Mouse (Mus musculus) olfactory bulb, adult 2 months (tissue): ENCODE results near the gene Ccdc184. TPM values are rescaled to one million over a fixed set of nuclear protein-coding genes. Genes with fewer than 3 reads are reported as not detected.
A peak's percentile ranks its signal among the peaks of the same experiment; 100 is the strongest.

Source experiments
- H3K27ac ChIP-seq: fragments of 200-500 bp; 2 replicates; pipeline ENCODE4 v1.5.1; 2012; ENCODE audit warnings: low read depth, low read length; ENCODE audit not compliant: insufficient read depth
- H3K4me1 ChIP-seq: fragments of 200-500 bp; 2 replicates; pipeline ENCODE4 v1.6.1; 2012; ENCODE audit warnings: low read length; ENCODE audit not compliant: control insufficient read depth, insufficient read depth
- H3K4me3 ChIP-seq: fragments of 200-500 bp; 2 replicates; pipeline ENCODE4 v1.5.1; 2012; ENCODE audit warnings: mild to moderate bottlenecking, low read depth, low read length, moderate library complexity; ENCODE audit not compliant: insufficient read depth
- CTCF ChIP-seq: fragments of 200-500 bp; IDR thresholded peaks from 2 replicates; pipeline ENCODE4 v1.5.1; 2012; ENCODE audit warnings: low read depth, mild to moderate bottlenecking, low read length, moderate library complexity; ENCODE audit not compliant: insufficient read depth
- POLR2A ChIP-seq: fragments of 200-500 bp; IDR thresholded peaks from 2 replicates; pipeline ENCODE4 v1.6.1; 2012; ENCODE audit warnings: mild to moderate bottlenecking, low read depth, low read length, moderate library complexity; ENCODE audit not compliant: insufficient read depth
- WGBS: fragments of 180-500 bp; shearing (Covaris S2); methylation state at CpG from one replicate; pipeline ENCODE4 v1.1.7; 2018; 5-methylcytosine and 5-hydroxymethylcytosine counted together
- polyA plus RNA-seq: library from polyadenylated mRNA; stranded (reverse); fragments of >200 nt; gene quantifications from 2 replicates; pipeline ENCODE4 v1.2.4, GENCODE M21; 2012; ENCODE audit warnings: low replicate concordance; ENCODE audit not compliant: missing spikeins, insufficient read depth, insufficient read length

Ccdc184 gene
- polyA plus RNA-seq, 1 experiment, result not detected

DNA sequence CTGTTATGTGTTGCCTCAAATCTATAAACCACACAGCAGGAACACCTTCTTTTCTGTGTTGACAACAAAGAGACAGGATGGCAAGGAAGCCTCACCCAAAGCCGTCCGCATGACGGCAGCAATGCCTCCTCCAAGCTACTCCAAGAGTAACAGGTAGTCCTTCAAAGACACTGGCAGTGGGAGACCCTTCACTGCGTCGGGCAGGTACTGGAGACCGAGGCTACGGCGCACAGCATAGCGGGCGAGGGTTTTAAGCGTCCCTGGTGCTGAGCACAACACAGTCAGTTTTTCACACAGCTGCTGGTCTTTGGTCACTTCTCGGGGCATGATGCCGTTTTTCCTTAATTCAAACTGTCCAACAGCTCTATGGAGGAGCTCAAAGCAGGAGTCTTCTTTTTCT is 31.3 kb upstream of the Ccdc184 start:
- Histone ChIP-seq H3K4me1 (peaks cover 5% of the 10 kb centered on the region; the same call in 1 of the 2 replicates), H3K27ac (0 out of 2 replicates have a peak overlapping the region, but pooled peaks have one; percentile 48), H3K4me3 (no peak overlapping the region)
- WGBS, result 95% methylated on average over 13 of the region's 13 CpGs
- TF ChIP-seq CTCF, result no peak
- TF ChIP-seq POLR2A, result no peak

DNA sequence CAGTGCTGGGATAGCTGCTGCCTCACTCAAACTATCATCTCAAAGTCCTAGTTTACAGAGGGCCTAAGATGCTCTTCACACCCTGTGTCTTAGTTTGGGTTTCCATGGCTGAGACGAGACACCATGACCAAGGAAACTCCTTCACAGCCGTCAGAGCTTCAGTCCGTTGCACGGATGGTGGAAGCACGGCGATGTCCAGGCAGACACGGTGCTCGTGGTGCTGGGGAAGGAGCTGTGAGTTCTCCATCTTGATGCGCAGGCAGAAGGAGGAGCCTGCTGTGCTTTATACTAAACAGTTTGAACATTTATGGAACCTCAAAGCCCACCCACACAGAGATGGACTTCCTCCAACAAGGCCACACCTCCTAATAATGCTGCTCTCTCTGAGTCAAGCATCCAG is 30.1 kb upstream of the Ccdc184 start:
- Histone ChIP-seq H3K4me3 (no peak overlapping the region), H3K27ac (no peak overlapping the region), H3K4me1 (peaks cover 5% of the 10 kb centered on the region; the same call in 1 of the 2 replicates)
- TF ChIP-seq CTCF (no peak), POLR2A (no peak)
- 89% methylated on average over 9 of the region's 9 CpGs for WGBS

DNA sequence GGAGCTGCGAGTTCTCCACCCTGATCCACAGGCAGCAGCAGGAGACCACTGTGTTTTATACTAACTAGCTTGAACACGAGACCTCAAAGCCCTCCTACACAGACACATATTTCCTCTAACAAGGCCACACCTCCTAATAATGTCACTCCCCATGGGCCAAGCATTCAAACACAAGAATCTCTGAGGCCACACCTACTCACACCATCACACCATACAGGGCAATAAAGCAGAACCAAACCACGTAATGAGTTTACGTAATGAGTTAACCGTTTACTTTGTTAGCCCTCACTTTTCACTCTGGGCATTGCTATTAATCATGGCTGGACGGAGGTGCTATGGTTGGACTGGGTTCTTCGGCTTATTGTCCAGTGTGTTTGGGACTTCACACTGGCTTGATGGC is 27.2 kb upstream of the Ccdc184 start:
- H3K4me1 ChIP-seq, result peaks cover 6% of the 10 kb centered on the region; the same call in 1 of the 2 replicates
- H3K27ac ChIP-seq, result no peak overlapping the region
- WGBS, result 72% methylated on average over 7 of the region's 7 CpGs
- H3K4me3 ChIP-seq, result no peak overlapping the region
- TF ChIP-seq POLR2A (no peak), CTCF (no peak)

- 92% methylated on average over 5 of the region's 5 CpGs for WGBS
- TF ChIP-seq CTCF (no peak), POLR2A (no peak)
Observed at GRCm38 (mm10) chr15:98140809-98141208, 26.1 kb upstream of the Ccdc184 start.

DNA sequence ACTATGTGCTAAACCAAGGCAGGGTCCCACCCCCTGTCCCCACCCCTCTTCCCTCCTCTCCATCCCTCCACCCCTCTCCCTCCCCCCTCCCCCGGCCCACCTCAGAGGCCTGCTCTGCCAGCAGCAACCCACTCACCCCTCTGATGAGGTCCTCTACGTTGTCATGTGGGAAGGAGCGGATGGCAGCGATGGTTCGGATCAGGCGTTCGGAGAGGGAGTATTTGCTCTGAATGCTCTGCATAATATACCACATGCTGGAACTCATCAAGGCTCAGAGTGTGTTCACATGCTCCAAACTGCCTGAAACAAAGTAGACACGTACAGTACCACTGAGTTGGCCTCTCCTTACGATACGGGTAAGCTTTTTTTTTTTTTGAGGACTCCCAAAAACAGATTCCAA is 24.4 kb upstream of the Ccdc184 start:
- Histone ChIP-seq H3K27ac (no peak overlapping the region), H3K4me3 (no peak overlapping the region), H3K4me1 (peaks cover 4% of the 10 kb centered on the region; the same call in 1 of the 2 replicates)
- 77% methylated on average over 10 of the region's 10 CpGs for WGBS
- TF ChIP-seq POLR2A (no peak), CTCF (no peak)

More at GRCm38 (mm10) chr15:98140809-98141208, 26.1 kb upstream of the Ccdc184 start:
- H3K27ac ChIP-seq, result no peak overlapping the region
- H3K4me1 ChIP-seq, result peaks cover 4% of the 10 kb centered on the region; the same call in 1 of the 2 replicates
- H3K4me3 ChIP-seq, result no peak overlapping the region

- H3K27ac ChIP-seq, result no peak overlapping the region
- H3K4me1 ChIP-seq, result peaks cover 4% of the 10 kb centered on the region; the same call in 1 of the 2 replicates
- WGBS, result 1% methylated on average over 36 of the region's 36 CpGs
- peak overlapping the region; percentile 78 for H3K4me3 ChIP-seq
- TF ChIP-seq CTCF, result no peak
- TF ChIP-seq POLR2A, result no peak
Observed at GRCm38 (mm10) chr15:98144861-98145507, 22.0 kb upstream of the Ccdc184 start.

GRCm38 (mm10) chr15:98145559-98146181 is 21.3 kb upstream of the Ccdc184 start:
- Histone ChIP-seq H3K4me3 (peak overlapping the region; percentile 78), H3K4me1 (peaks cover 4% of the 10 kb centered on the region; the same call in 1 of the 2 replicates), H3K27ac (0 out of 2 replicates have a peak overlapping the region, but pooled peaks have one; percentile 59)
- TF ChIP-seq POLR2A (peak; percentile 55; the same call in 1 of the 2 replicates), CTCF (no peak)
- WGBS, result under 1% methylated on average over 38 of the region's 38 CpGs

- 89% methylated on average over 3 of the region's 3 CpGs for WGBS
- Histone ChIP-seq H3K4me3 (no peak overlapping the region), H3K27ac (no peak overlapping the region), H3K4me1 (peaks cover 4% of the 10 kb centered on the region; the same call in 1 of the 2 replicates)
- no peak for TF ChIP-seq POLR2A
- TF ChIP-seq CTCF, result no peak
Observed at GRCm38 (mm10) chr15:98148356-98148755, 18.6 kb upstream of the Ccdc184 start.

- Histone ChIP-seq H3K4me1 (peaks cover 4% of the 10 kb centered on the region; the same call in 1 of the 2 replicates), H3K4me3 (no peak overlapping the region), H3K27ac (no peak overlapping the region)
- no peak for TF ChIP-seq POLR2A
- no peak for TF ChIP-seq CTCF
- WGBS, result 71% methylated on average over 10 of the region's 10 CpGs
Observed at GRCm38 (mm10) chr15:98149166-98149602, 17.8 kb upstream of the Ccdc184 start.
